In genomic region chr16:24629218-24630172, GRCm38 (mm10) we compare ENCODE assay signal across 11 mouse cellular contexts.
DNase-seq lines count a peak whose midpoint lies in the region; ATAC-seq and TF ChIP-seq lines count a peak whose summit lies in the region.
"Had no signal": no experiment of that assay in that cellular context is flagged by ENCODE, and none has a peak within 500 bp of the region (broad histone marks: within the 10 kb centered on the region; RNA-seq: fewer than 3 reads in every experiment).

No protein-coding gene starts in this region.

- no peak for TF ChIP-seq CTCF in intestine, postnatal 0 days (IDR thresholded peaks at IDR 0.05; ENCODE audit: low read depth)
- TF ChIP-seq CTCF in embryonic fibroblast, embryonic 13.5 days (IDR thresholded peaks at IDR 0.05; ENCODE audit: borderline replicate concordance, insufficient read depth, low read length) = no peak

- H3K27me3 ChIP-seq in intestine, postnatal 0 days (replicated peaks; ENCODE audit: control insufficient read depth, insufficient read depth, low read length) = no peaks in the 10 kb centered on the region
- H3K27me3 ChIP-seq in intestine, embryonic 15.5 days (replicated peaks) = no peaks in the 10 kb centered on the region
- H3K27me3 ChIP-seq in hindbrain, embryonic 11.5 days (ENCODE audit: control insufficient read depth, insufficient read depth, low read length) = no peaks in the 10 kb centered on the region
- H3K27me3 ChIP-seq: hindbrain, embryonic 13.5 days had no signal

- peak; percentile 68 for DNase-seq in CD4-positive helper T cell, adult 2 months (ENCODE audit: low read depth, low spot score)
- no peak for DNase-seq in hindbrain, embryonic 11.5 days (ENCODE audit: low spot score)
- no peak for DNase-seq in embryo, embryonic 10 days (ENCODE audit: low spot score)
- no peak for DNase-seq in c-Kit-positive CD71-positive TER-119-positive erythroid progenitor cells, embryonic 14.5 days (ENCODE audit: low spot score)
- DNase-seq: cerebellum, adult 8-10 months; thymus, adult 18-20 months had no signal

- H3K4me3 ChIP-seq in intestine, postnatal 0 days (ENCODE audit: low read depth, low read length) = no peak overlapping the region
- H3K4me3 ChIP-seq in intestine, embryonic 15.5 days (replicated peaks) = no peak overlapping the region
- H3K4me3 ChIP-seq in embryonic fibroblast, embryonic 13.5 days (ENCODE audit: insufficient read depth, low read length) = no peak overlapping the region
- H3K4me3 ChIP-seq in hindbrain, embryonic 11.5 days (ENCODE audit: low read depth, low read length) = no peak overlapping the region
- H3K4me3 ChIP-seq: hindbrain, embryonic 13.5 days had no signal

- no peak overlapping the region for H3K9ac ChIP-seq in intestine, postnatal 0 days (ENCODE audit: low read depth, low read length)
- no peak overlapping the region for H3K9ac ChIP-seq in intestine, embryonic 15.5 days
- no peak overlapping the region for H3K9ac ChIP-seq in hindbrain, embryonic 11.5 days (ENCODE audit: low read depth, low read length)
- H3K9ac ChIP-seq: hindbrain, embryonic 13.5 days had no signal

- H3K4me2 ChIP-seq in intestine, postnatal 0 days (replicated peaks; ENCODE audit: low read depth) = no peak overlapping the region
- H3K4me2 ChIP-seq in intestine, embryonic 15.5 days (replicated peaks) = no peak overlapping the region
- H3K4me2 ChIP-seq in hindbrain, embryonic 11.5 days (replicated peaks; ENCODE audit: low read depth, low read length) = no peak overlapping the region
- H3K4me2 ChIP-seq: hindbrain, embryonic 13.5 days had no signal

- WGBS in intestine, postnatal 0 days = 56% methylated on average over 12 of the region's 12 CpGs
- WGBS in intestine, embryonic 15.5 days = 74% methylated on average over 12 of the region's 12 CpGs
- WGBS in hindbrain, embryonic 11.5 days = 87% methylated on average over 12 of the region's 12 CpGs

- no peaks in the 10 kb centered on the region for H3K36me3 ChIP-seq in intestine, postnatal 0 days (ENCODE audit: control insufficient read depth, insufficient read depth)
- H3K36me3 ChIP-seq in intestine, embryonic 15.5 days = no peaks in the 10 kb centered on the region
- no peaks in the 10 kb centered on the region for H3K36me3 ChIP-seq in hindbrain, embryonic 11.5 days (ENCODE audit: control insufficient read depth, insufficient read depth, low read length)
- H3K36me3 ChIP-seq: hindbrain, embryonic 13.5 days had no signal

- H3K9me3 ChIP-seq in intestine, postnatal 0 days (ENCODE audit: control insufficient read depth) = no peaks in the 10 kb centered on the region
- H3K9me3 ChIP-seq in intestine, embryonic 15.5 days = no peaks in the 10 kb centered on the region
- no peaks in the 10 kb centered on the region for H3K9me3 ChIP-seq in hindbrain, embryonic 11.5 days (ENCODE audit: control insufficient read depth, low read length)
- H3K9me3 ChIP-seq: hindbrain, embryonic 13.5 days had no signal

- TF ChIP-seq POLR2A in embryonic fibroblast, embryonic 13.5 days (IDR thresholded peaks at IDR 0.05; ENCODE audit: low read depth, low read length) = no peak

- no peaks in the 10 kb centered on the region for H3K4me1 ChIP-seq in intestine, postnatal 0 days (replicated peaks; ENCODE audit: control insufficient read depth, insufficient read depth, low read length)
- H3K4me1 ChIP-seq in intestine, embryonic 15.5 days (replicated peaks) = 0 out of 2 replicates have a peak, but pooled peaks cover 4% of the 10 kb centered on the region
- peaks cover 12% of the 10 kb centered on the region for H3K4me1 ChIP-seq in embryonic fibroblast, embryonic 13.5 days (ENCODE audit: control insufficient read depth, insufficient read depth, low read length)
- no peaks in the 10 kb centered on the region for H3K4me1 ChIP-seq in hindbrain, embryonic 11.5 days (replicated peaks; ENCODE audit: control insufficient read depth, insufficient read depth, low read length)

- peak overlapping the region; percentile 66; the same call in 1 of the 2 replicates for H3K27ac ChIP-seq in intestine, postnatal 0 days (ENCODE audit: low read depth, low read length)
- no peak overlapping the region for H3K27ac ChIP-seq in intestine, embryonic 15.5 days
- peak overlapping the region; percentile 2; the same call in 1 of the 2 replicates for H3K27ac ChIP-seq in embryonic fibroblast, embryonic 13.5 days (ENCODE audit: insufficient read depth, low read length)
- H3K27ac ChIP-seq in hindbrain, embryonic 11.5 days (ENCODE audit: low read depth, low read length) = no peak overlapping the region
- H3K27ac ChIP-seq: hindbrain, embryonic 13.5 days had no signal

- ATAC-seq in intestine, postnatal 0 days = peak; percentile 91
- no peak for ATAC-seq in intestine, embryonic 15.5 days
- peak; percentile 66 for ATAC-seq in monocyte, adult 5-6 weeks (replicated peaks; ENCODE audit: insufficient number of reproducible peaks, low FRiP score, low TSS enrichment, poor library complexity, severe bottlenecking)
- ATAC-seq in hindbrain, embryonic 11.5 days (ENCODE audit: low FRiP score) = no peak

Comparison
In these comparisons a context has a peak if more than half of its experiments do, and no peak if none do; other contexts are left out.
1. ATAC-seq: peak in intestine, postnatal 0 days (single experiment) and monocyte, adult 5-6 weeks (single experiment); none in intestine, embryonic 15.5 days (single experiment) and hindbrain, embryonic 11.5 days (single experiment).
2. H3K27ac ChIP-seq: peak in intestine, postnatal 0 days (single experiment) and embryonic fibroblast, embryonic 13.5 days (single experiment); none in intestine, embryonic 15.5 days (single experiment) and hindbrain, embryonic 11.5 days (single experiment).